Mouse (Mus musculus): ENCODE measurements at regions not wholly inside any gene's neighbourhood (a gene's known extent, or its start where the extent isn't known, plus 50 kb on each side); places are given as distances from the start of the nearest gene placed in this dataset.

GRCm38 (mm10) chr2:147980929-147981479 is 65.8 kb downstream of the Foxa2 start:
- no peak for TF ChIP-seq FLI1 (IDR thresholded peaks at IDR 0.05; ENCODE audit: low read length)
- no peak for TF ChIP-seq GATA1 (IDR thresholded peaks at IDR 0.05; ENCODE audit: borderline replicate concordance, low read length)
